Mouse (Mus musculus) gonadal fat pad, adult 2 months (tissue): ENCODE results near the gene Sin3b. TPM values are rescaled to one million over a fixed set of nuclear protein-coding genes. Genes with fewer than 3 reads are reported as not detected.
"Not testable (repeated sequence)": the region's sequence is repeated elsewhere in the genome, so short reads cannot be mapped to it uniquely, and the experiment has no call there.

Experiments
- DNase-seq: peaks from one replicate; pipeline ENCODE4 v3.0.0-alpha.2; 2012; ENCODE audit warnings: low read depth
- polyA plus RNA-seq: library from polyadenylated mRNA; depleted of rRNA; stranded (reverse); fragments of >200 nt; gene quantifications from 2 replicates; pipeline ENCODE4 v1.2.3, GENCODE M21; 2012; rRNA removed

Gene Sin3b
- polyA plus RNA-seq = 570 and 650 TPM in 2 replicates

- no peak for DNase-seq
Observed at GRCm38 (mm10) chr8:72722769-72723650, at the start of gene Sin3b. Sin3b (plus strand) TSS chr8:72723285.

- no peak for DNase-seq
Observed at GRCm38 (mm10) chr8:72674184-72674583, 48.9 kb upstream of the Sin3b start.

GRCm38 (mm10) chr8:72676436-72676835, 46.6 kb upstream of the Sin3b start:
- DNase-seq = no peak

- not testable (repeated sequence) for DNase-seq
Observed at GRCm38 (mm10) chr8:72676844-72677243, 46.2 kb upstream of the Sin3b start.

GRCm38 (mm10) chr8:72677331-72677730, 45.8 kb upstream of the Sin3b start:
- no peak for DNase-seq

- DNase-seq = no peak
Observed at GRCm38 (mm10) chr8:72680133-72680532, 43.0 kb upstream of the Sin3b start.

DNA sequence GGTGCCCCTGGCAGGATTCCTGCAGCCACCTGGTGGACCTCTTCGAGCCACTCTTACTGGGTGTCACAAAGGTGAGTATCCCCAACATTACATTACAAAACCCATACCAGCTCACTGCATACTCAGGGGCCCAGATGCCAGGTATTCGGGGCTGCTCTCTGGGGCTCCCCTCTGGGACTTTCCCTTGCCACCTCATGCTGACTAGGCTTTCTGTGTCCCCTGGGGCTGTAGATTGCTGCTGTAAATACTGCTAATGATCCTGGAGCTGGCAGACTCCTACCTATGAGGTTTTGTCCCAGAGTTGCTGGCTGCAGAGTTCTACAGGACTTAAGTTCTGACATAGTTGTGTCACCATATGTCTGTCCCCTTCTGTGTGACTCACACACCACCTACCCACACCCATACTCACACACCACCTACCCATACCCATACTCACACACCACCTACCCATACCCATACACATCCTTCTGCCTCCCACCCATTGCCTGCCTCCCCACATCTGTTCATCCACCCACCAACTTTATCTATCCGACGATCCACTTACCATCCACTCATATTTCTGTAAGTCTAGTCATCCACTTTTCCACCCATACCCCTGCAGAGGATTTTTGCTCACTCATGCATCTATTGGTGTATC, 40.9 kb upstream of the Sin3b start:
- no peak for DNase-seq

DNA sequence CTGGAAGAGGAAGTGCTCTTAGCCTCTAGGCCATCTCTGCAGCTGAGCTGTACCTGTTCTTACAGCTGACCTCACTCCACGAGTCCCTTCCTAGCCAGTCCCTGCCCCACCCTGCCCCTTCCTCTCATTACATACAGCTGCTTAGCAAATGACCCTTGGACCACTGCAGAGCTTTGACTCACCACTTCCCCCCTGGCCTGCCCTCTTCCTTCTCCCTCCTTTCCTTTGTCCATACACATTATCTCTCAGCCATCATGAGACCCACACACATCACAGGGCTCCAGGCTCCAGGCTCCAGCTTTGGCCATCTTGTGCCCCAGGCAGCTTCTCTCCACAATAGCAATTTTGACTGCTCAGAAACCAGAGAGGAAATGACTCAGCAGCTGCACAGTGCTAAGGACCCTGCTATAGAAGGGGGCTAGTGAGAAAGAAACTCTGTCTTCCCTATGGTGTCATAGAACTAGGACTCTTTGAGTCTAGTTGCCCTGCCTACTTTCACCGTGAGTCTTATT, 40.0 kb upstream of the Sin3b start:
- no peak for DNase-seq

GRCm38 (mm10) chr8:72683572-72684099, 39.4 kb upstream of the Sin3b start:
- DNase-seq = not testable (repeated sequence)

- DNase-seq = no peak
Observed at GRCm38 (mm10) chr8:72698349-72698926, 24.6 kb upstream of the Sin3b start.

- DNase-seq = no peak
Observed at GRCm38 (mm10) chr8:72712569-72712968, 10.5 kb upstream of the Sin3b start.

DNA sequence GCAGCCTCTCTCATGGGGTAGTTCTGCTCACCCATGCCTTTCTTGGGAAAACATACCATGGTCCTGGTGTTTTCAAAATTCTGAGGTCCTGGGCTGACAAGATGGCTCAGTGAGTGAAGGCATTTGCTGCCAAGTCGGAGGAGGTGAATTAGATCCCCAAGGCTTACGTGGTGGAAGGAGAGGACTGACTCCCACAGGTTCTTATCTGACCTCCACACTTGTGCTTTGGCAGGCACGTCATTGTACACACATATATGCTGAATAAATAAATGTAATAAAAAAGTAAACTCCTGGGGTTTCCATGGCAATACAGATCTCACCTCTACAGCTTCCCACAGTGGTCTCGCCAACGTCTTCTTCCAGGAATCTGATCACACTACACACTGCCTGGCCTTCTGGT, 6.5 kb upstream of the Sin3b start:
- DNase-seq = no peak

- no peak for DNase-seq
Observed at GRCm38 (mm10) chr8:72720541-72720940, 2.5 kb upstream of the Sin3b start.

DNA sequence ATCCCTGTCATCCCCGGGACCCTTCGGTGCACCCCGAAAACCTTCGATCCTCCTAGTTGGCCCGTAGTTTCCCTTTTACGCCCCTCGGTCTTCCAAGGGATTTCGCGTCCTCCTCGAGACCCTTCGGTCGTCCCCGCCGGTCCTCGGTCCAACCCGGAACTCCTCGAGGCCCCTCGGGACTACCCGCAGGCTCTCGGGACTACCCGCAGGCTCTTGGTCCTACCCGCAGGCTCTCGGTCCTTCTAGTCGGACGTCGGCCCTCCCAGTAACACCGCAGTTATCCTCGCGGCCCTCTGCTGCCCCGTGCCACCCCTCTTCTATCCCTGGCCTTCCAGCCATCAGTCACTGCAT, 541 bp downstream of the Sin3b start:
- no peak for DNase-seq

GRCm38 (mm10) chr8:72728636-72729035, 5.6 kb downstream of the Sin3b start:
- DNase-seq = no peak

- DNase-seq = no peak
Observed at GRCm38 (mm10) chr8:72735001-72735400, 11.9 kb downstream of the Sin3b start.

- DNase-seq = no peak
Observed at GRCm38 (mm10) chr8:72736868-72737267, 13.8 kb downstream of the Sin3b start.

DNA sequence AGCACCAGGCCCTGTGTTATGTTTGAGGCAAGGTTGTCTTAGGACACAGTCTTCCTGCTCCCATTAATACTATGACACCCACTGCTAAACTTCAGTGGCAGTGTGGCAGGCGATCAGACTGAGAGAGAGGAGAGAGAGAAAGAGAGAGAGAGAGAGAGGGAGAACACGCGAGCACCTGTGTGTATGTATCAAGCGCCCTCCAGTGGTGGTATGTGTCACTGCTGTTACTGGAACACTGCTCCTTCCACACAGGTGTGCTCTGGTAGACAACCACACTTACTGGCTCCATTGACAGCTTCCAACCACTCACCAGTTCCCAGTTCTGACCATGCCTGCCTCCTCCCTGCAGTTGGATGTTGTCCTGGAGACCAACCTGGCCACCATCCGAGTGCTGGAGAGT, 23.0 kb downstream of the Sin3b start:
- no peak for DNase-seq

- no peak for DNase-seq
Observed at GRCm38 (mm10) chr8:72749846-72750245, 26.8 kb downstream of the Sin3b start.

GRCm38 (mm10) chr8:72750266-72750665, 27.2 kb downstream of the Sin3b start:
- DNase-seq = no peak

DNA sequence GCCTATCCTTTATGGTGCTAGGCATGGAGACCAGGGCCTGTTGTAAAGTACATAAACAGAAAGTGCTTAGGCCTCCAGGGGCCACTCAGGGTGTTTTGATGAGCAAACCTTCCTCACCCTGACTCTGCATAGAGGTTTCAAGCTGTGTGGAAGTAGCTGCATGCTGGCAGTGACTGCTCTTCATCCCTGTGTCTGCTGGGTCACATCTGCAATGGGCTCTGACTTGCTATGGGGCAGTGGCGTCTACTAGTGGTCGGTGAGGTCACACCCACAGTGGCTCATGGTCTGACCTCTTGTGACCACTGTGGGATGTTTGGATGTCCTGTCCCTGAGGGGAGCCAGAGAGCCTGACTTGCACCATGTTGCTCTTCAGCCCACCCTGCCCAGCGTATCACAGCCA, 28.0 kb downstream of the Sin3b start:
- no peak for DNase-seq

DNA sequence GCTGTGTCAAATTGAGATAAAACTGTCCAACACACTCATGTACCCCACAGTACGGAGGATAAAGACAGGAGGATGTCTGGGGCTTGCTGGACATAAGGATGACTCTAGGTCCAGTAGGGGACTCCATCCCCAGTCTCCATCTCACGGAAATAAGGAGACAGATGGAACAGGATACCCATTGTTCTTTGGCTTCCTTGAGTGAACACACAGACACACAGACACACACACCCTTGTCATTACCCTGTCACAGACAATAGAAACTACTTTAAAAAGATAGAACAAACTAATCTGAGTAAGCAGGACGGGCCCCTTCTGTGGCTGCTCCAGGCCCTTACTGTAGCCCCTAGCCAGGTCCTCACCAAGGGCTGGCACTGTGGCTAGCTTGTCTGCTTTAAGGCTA, 29.2 kb downstream of the Sin3b start:
- DNase-seq = no peak
